Mouse (Mus musculus) lung, embryonic 14.5 days (tissue): ENCODE measurements at regions not wholly inside any gene's neighbourhood (a gene's known extent, or its start where the extent isn't known, plus 50 kb on each side); places are given as distances from the start of the nearest gene placed in this dataset.
A peak's percentile ranks its signal among the peaks of the same experiment; 100 is the strongest.
"Not testable (repeated sequence)": the region's sequence is repeated elsewhere in the genome, so short reads cannot be mapped to it uniquely, and the experiment has no call there.

Experiments used
- ATAC-seq: fragments of 200-750 bp; cut with Nextera tagmentation; 2 replicates; pipeline ENCODE4 v1.8.0; 2017; ENCODE audit warnings: mild to moderate bottlenecking, moderate TSS enrichment, moderate library complexity; ENCODE audit not compliant: insufficient read depth
- DNase-seq: peaks from one replicate; pipeline ENCODE4 v3.0.0-alpha.2; 2015
- H3K27ac ChIP-seq: fragments of 300-500 bp; sonication (generic); 2 replicates; pipeline ENCODE4 v1.5.1; 2014; ENCODE audit warnings: low read depth, mild to moderate bottlenecking, moderate library complexity
- H3K27me3 ChIP-seq: fragments of 300-500 bp; sonication (generic); 2 replicates; pipeline ENCODE4 v1.6.1; 2014; ENCODE audit warnings: low read length, control low read depth; ENCODE audit not compliant: insufficient read depth
- H3K36me3 ChIP-seq: fragments of 300-500 bp; sonication (generic); 2 replicates; pipeline ENCODE4 v1.6.1; 2014; ENCODE audit warnings: control low read depth; ENCODE audit not compliant: insufficient read depth
- H3K4me1 ChIP-seq: fragments of 300-500 bp; sonication (generic); 2 replicates; pipeline ENCODE4 v1.6.1; 2014; ENCODE audit warnings: antibody characterized with exemption, control low read depth; ENCODE audit not compliant: insufficient read depth
- H3K4me2 ChIP-seq: fragments of 300-500 bp; sonication (generic); 2 replicates; pipeline ENCODE4 v1.6.1; 2014; ENCODE audit warnings: mild to moderate bottlenecking
- H3K4me3 ChIP-seq: fragments of 300-500 bp; sonication (generic); 2 replicates; pipeline ENCODE4 v1.5.1; 2014; ENCODE audit warnings: low read depth, low read length
- H3K9ac ChIP-seq: fragments of 300-500 bp; sonication (generic); 2 replicates; pipeline ENCODE4 v1.6.1; 2014
- H3K9me3 ChIP-seq: fragments of 300-500 bp; sonication (generic); 2 replicates; pipeline ENCODE4 v1.6.1; 2016; ENCODE audit warnings: low read depth, low read length, control low read depth
- CTCF ChIP-seq: IDR thresholded peaks from 2 replicates; pipeline ENCODE4 v1.5.1; 2016; ENCODE audit warnings: antibody characterized with exemption, low read depth
- WGBS: fragments of 180-500 bp; shearing (Covaris S2); extraction: QIAGEN DNeasy Blood & Tissue Kit; methylation state at CpG from one replicate; pipeline ENCODE4 v1.1.7; 2014; 5-methylcytosine and 5-hydroxymethylcytosine counted together

GRCm38 (mm10) chr1:47299311-47299710, 406.7 kb upstream of the Slc39a10 start:
- H3K9ac ChIP-seq = no peak overlapping the region
- H3K9me3 ChIP-seq = no peaks in the 10 kb centered on the region
- no peak for TF ChIP-seq CTCF
- no peak for DNase-seq
- no peaks in the 10 kb centered on the region for H3K4me1 ChIP-seq
- no peaks in the 10 kb centered on the region for H3K36me3 ChIP-seq
- no peak overlapping the region for H3K4me2 ChIP-seq
- 85% methylated on average over 1 of the region's 1 CpGs for WGBS
- H3K27me3 ChIP-seq = no peaks in the 10 kb centered on the region
- H3K27ac ChIP-seq = no peak overlapping the region
- H3K4me3 ChIP-seq = no peak overlapping the region
- no peak for ATAC-seq

GRCm38 (mm10) chr1:47285639-47286038, 393.0 kb upstream of the Slc39a10 start:
- Histone ChIP-seq H3K9ac (no peak overlapping the region), H3K4me3 (no peak overlapping the region), H3K27me3 (no peaks in the 10 kb centered on the region), H3K9me3 (no peaks in the 10 kb centered on the region), H3K27ac (no peak overlapping the region), H3K4me2 (no peak overlapping the region), H3K36me3 (no peaks in the 10 kb centered on the region), H3K4me1 (no peaks in the 10 kb centered on the region)
- ATAC-seq = no peak
- TF ChIP-seq CTCF = no peak
- no peak for DNase-seq
- WGBS = 79% methylated on average over 1 of the region's 1 CpGs

- no peaks in the 10 kb centered on the region for H3K9me3 ChIP-seq
- no peaks in the 10 kb centered on the region for H3K4me1 ChIP-seq
- no peak overlapping the region for H3K9ac ChIP-seq
- no peak for TF ChIP-seq CTCF
- H3K4me2 ChIP-seq = no peak overlapping the region
- no peaks in the 10 kb centered on the region for H3K27me3 ChIP-seq
- no peaks in the 10 kb centered on the region for H3K36me3 ChIP-seq
- no peak overlapping the region for H3K27ac ChIP-seq
- ATAC-seq (no peak), DNase-seq (no peak)
- H3K4me3 ChIP-seq = no peak overlapping the region
- 78% methylated on average over 5 of the region's 5 CpGs for WGBS
Measured at GRCm38 (mm10) chr1:47278321-47279020, 385.8 kb upstream of the Slc39a10 start.

GRCm38 (mm10) chr1:47277839-47278238, 385.2 kb upstream of the Slc39a10 start:
- H3K27me3 ChIP-seq = no peaks in the 10 kb centered on the region
- peak; percentile 82 for DNase-seq
- no peaks in the 10 kb centered on the region for H3K9me3 ChIP-seq
- no peak overlapping the region for H3K27ac ChIP-seq
- H3K4me2 ChIP-seq = no peak overlapping the region
- no peaks in the 10 kb centered on the region for H3K4me1 ChIP-seq
- H3K4me3 ChIP-seq = no peak overlapping the region
- peak; percentile 75; the same call in 1 of the 2 replicates for ATAC-seq
- no peak overlapping the region for H3K9ac ChIP-seq
- peak; percentile 58 for TF ChIP-seq CTCF
- H3K36me3 ChIP-seq = no peaks in the 10 kb centered on the region
- 13% methylated on average over 2 of the region's 2 CpGs for WGBS

- H3K9me3 ChIP-seq = no peaks in the 10 kb centered on the region
- no peak for TF ChIP-seq CTCF
- H3K4me1 ChIP-seq = no peaks in the 10 kb centered on the region
- no peak for DNase-seq
- H3K27ac ChIP-seq = no peak overlapping the region
- no peak overlapping the region for H3K4me2 ChIP-seq
- H3K4me3 ChIP-seq = no peak overlapping the region
- no peaks in the 10 kb centered on the region for H3K36me3 ChIP-seq
- no peak for ATAC-seq
- H3K9ac ChIP-seq = no peak overlapping the region
- no peaks in the 10 kb centered on the region for H3K27me3 ChIP-seq
Measured at GRCm38 (mm10) chr1:47272131-47272530, 379.5 kb upstream of the Slc39a10 start.

- WGBS = 42% methylated on average over 1 of the region's 1 CpGs
- no peaks in the 10 kb centered on the region for H3K36me3 ChIP-seq
- ATAC-seq (no peak), DNase-seq (no peak)
- H3K4me1 ChIP-seq = no peaks in the 10 kb centered on the region
- H3K9me3 ChIP-seq = no peaks in the 10 kb centered on the region
- H3K4me3 ChIP-seq = no peak overlapping the region
- no peak overlapping the region for H3K9ac ChIP-seq
- H3K27ac ChIP-seq = no peak overlapping the region
- TF ChIP-seq CTCF = no peak
- no peaks in the 10 kb centered on the region for H3K27me3 ChIP-seq
- H3K4me2 ChIP-seq = no peak overlapping the region
Measured at GRCm38 (mm10) chr1:47263611-47264010, 371.0 kb upstream of the Slc39a10 start.

GRCm38 (mm10) chr1:47261505-47262130, 369.0 kb upstream of the Slc39a10 start:
- Histone ChIP-seq H3K36me3 (no peaks in the 10 kb centered on the region), H3K9me3 (no peaks in the 10 kb centered on the region), H3K4me1 (no peaks in the 10 kb centered on the region), H3K9ac (no peak overlapping the region), H3K4me2 (no peak overlapping the region), H3K4me3 (no peak overlapping the region), H3K27ac (no peak overlapping the region), H3K27me3 (no peaks in the 10 kb centered on the region)
- TF ChIP-seq CTCF = no peak
- 72% methylated on average over 3 of the region's 3 CpGs for WGBS
- ATAC-seq (no peak), DNase-seq (no peak)

GRCm38 (mm10) chr1:47250706-47251105, 358.1 kb upstream of the Slc39a10 start:
- DNase-seq, H3K4me1 ChIP-seq, H3K4me2 ChIP-seq, H3K36me3 ChIP-seq, H3K27me3 ChIP-seq, H3K4me3 ChIP-seq, ATAC-seq, H3K9ac ChIP-seq, H3K9me3 ChIP-seq, H3K27ac ChIP-seq: not testable (repeated sequence)
- WGBS = 91% methylated on average over 4 of the region's 13 CpGs
